8 mouse cellular contexts compared by ENCODE assay signal in the genomic region with DNA sequence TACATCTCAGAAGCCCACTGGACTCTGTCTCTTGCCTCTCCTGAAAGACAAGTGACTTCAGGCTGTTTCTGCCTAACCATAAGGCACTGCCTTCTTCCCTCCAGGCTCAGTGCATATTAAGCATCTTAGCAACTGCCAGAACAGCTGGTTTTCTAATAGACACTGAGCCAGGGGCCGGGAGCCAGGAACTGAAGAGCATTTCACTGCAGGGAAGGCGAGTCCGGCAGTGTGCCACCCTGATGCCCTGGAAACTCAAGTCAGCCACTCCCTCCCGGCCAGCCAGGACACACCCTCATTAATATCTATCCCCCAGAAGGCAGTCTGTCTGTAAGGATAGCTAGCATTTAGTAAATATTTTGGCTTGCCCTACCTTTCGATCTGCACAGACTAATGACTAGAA. TPM values are rescaled to one million over a fixed set of nuclear protein-coding genes. Genes with fewer than 3 reads are reported as not detected.
DNase-seq lines count a peak whose midpoint lies in the region; TF ChIP-seq lines count a peak whose summit lies in the region.
"Had no signal": no experiment of that assay in that cellular context is flagged by ENCODE, and none has a peak within 500 bp of the region (broad histone marks: within the 10 kb centered on the region; RNA-seq: fewer than 3 reads in every experiment).

No protein-coding gene starts in this region.

- H3K27me3 ChIP-seq in thymus, adult 2 months (ENCODE audit: control insufficient read depth, insufficient read depth, low read length), result no peaks in the 10 kb centered on the region; the same call in 1 of the 2 replicates
- H3K27me3 ChIP-seq: neural tube, embryonic 12.5 days had no signal

- peak; percentile 25 for DNase-seq in kidney, adult 9 months
- DNase-seq in kidney, adult 18-20 months, result no peak
- peak; percentile 67 for DNase-seq in c-Kit-positive CD71-positive TER-119-positive erythroid progenitor cells, embryonic 14.5 days (ENCODE audit: low spot score)
- DNase-seq in heart, adult 9 months (ENCODE audit: low spot score in 2 of 2), result peak; percentile 42 to 63
- peak; percentile 43 to 68 for DNase-seq in lung, postnatal 4 days
- no peak for DNase-seq in embryo, embryonic 11 days
- no peak for DNase-seq in thymus, adult 2 months

- no peak overlapping the region for H3K27ac ChIP-seq in thymus, adult 2 months (ENCODE audit: control insufficient read depth, insufficient read depth, low read length)
- H3K27ac ChIP-seq: neural tube, embryonic 12.5 days had no signal

- TF ChIP-seq POLR2A in thymus, adult 2 months (IDR thresholded peaks at IDR 0.05; ENCODE audit: control insufficient read depth, extremely low read depth, insufficient read depth, low read length, poor library complexity), result no peak

- H3K4me3 ChIP-seq in thymus, adult 2 months (ENCODE audit: control insufficient read depth, insufficient read depth, low read length), result no peak overlapping the region
- H3K4me3 ChIP-seq: neural tube, embryonic 12.5 days had no signal

- H3K36me3 ChIP-seq in thymus, adult 2 months (ENCODE audit: control insufficient read depth, insufficient read depth, low read length), result no peaks in the 10 kb centered on the region
- H3K36me3 ChIP-seq: neural tube, embryonic 12.5 days had no signal

- WGBS in thymus, adult 2 months, result 90% methylated on average over 5 of the region's 5 CpGs

- no peak for TF ChIP-seq CTCF in thymus, adult 2 months (IDR thresholded peaks at IDR 0.05; ENCODE audit: borderline replicate concordance, control insufficient read depth, extremely low read depth, insufficient read depth, low read length, poor library complexity)

- no peaks in the 10 kb centered on the region for H3K4me1 ChIP-seq in thymus, adult 2 months (replicated peaks; ENCODE audit: control insufficient read depth, insufficient read depth, low read length)

RNA-seq across cellular contexts. Expression of gene Cenpu, which starts 12.1 kb away (rescaled TPM):
- polyA plus RNA-seq in thymus, adult 2 months (2012; rRNA removed), result 4.6 and 5.1 TPM in 2 replicates

Comparison
In these comparisons a context has a peak if more than half of its experiments do, and no peak if none do; other contexts are left out.
1. DNase-seq: peak in kidney, adult 9 months (single experiment), c-Kit-positive CD71-positive TER-119-positive erythroid progenitor cells, embryonic 14.5 days (single experiment), heart, adult 9 months (2 of 2) and lung, postnatal 4 days (2 of 2); none in kidney, adult 18-20 months (single experiment), embryo, embryonic 11 days (single experiment) and thymus, adult 2 months (single experiment).